Mouse (Mus musculus): ENCODE data around the gene Fam171a2.

- TF ChIP-seq POLR2A (IDR thresholded peaks at IDR 0.05; ENCODE audit: low read depth, low read length) (no peak), CTCF (IDR thresholded peaks at IDR 0.05; ENCODE audit: extremely low read depth, insufficient read length, insufficient replicate concordance, low read depth, low read length) (no peak)
Observed at GRCm38 (mm10) chr11:102469648-102470357, 22.3 kb upstream of the Fam171a2 start, which contains the start of gene Itga2b.

Data from small intestine, adult 2 months (tissue).